Comparison of ENCODE assay signal across 9 mouse cellular contexts in genomic region chr4:98101153-98102096, GRCm38 (mm10).
DNase-seq lines count a peak whose midpoint lies in the region; ATAC-seq and TF ChIP-seq lines count a peak whose summit lies in the region.
"Had no signal": no experiment of that assay in that cellular context is flagged by ENCODE, and none has a peak within 500 bp of the region (broad histone marks: within the 10 kb centered on the region; RNA-seq: fewer than 3 reads in every experiment).

No protein-coding gene starts in this region.

- no peak overlapping the region for H3K4me3 ChIP-seq in midbrain, embryonic 11.5 days (ENCODE audit: low read depth, low read length)
- no peak overlapping the region for H3K4me3 ChIP-seq in midbrain, postnatal 0 days (ENCODE audit: low read depth, low read length)
- H3K4me3 ChIP-seq in heart, embryonic 11.5 days (ENCODE audit: low read depth, low read length) = no peak overlapping the region

- no peak for TF ChIP-seq CTCF in midbrain, postnatal 0 days (IDR thresholded peaks at IDR 0.05)

- no peak for ATAC-seq in midbrain, embryonic 11.5 days (ENCODE audit: low FRiP score)
- ATAC-seq in midbrain, postnatal 0 days (ENCODE audit: low FRiP score) = no peak
- ATAC-seq in heart, embryonic 11.5 days (replicated peaks; ENCODE audit: insufficient number of reproducible peaks, low FRiP score, low TSS enrichment) = no peak

- 58% methylated on average over 10 of the region's 10 CpGs for WGBS in midbrain, embryonic 11.5 days
- 34% methylated on average over 10 of the region's 10 CpGs for WGBS in midbrain, postnatal 0 days
- WGBS in heart, embryonic 11.5 days (ENCODE audit: insufficient replicate concordance) = 52% methylated on average over 10 of the region's 10 CpGs

- H3K27ac ChIP-seq in midbrain, embryonic 11.5 days (ENCODE audit: low read depth, low read length) = peak overlapping the region; percentile 61
- no peak overlapping the region; the same call in 1 of the 2 replicates for H3K27ac ChIP-seq in midbrain, postnatal 0 days (ENCODE audit: low read depth, low read length)
- peak overlapping the region; percentile 41; the same call in 1 of the 2 replicates for H3K27ac ChIP-seq in heart, embryonic 11.5 days (ENCODE audit: low read depth, low read length)

- no peak overlapping the region for H3K4me2 ChIP-seq in midbrain, embryonic 11.5 days
- no peak overlapping the region for H3K4me2 ChIP-seq in midbrain, postnatal 0 days (ENCODE audit: low read depth, low read length, poor library complexity, severe bottlenecking)
- H3K4me2 ChIP-seq in heart, embryonic 11.5 days = no peak overlapping the region

- peaks cover 50% of the 10 kb centered on the region for H3K4me1 ChIP-seq in midbrain, embryonic 11.5 days (ENCODE audit: control insufficient read depth, insufficient read depth, low read length)
- H3K4me1 ChIP-seq in midbrain, postnatal 0 days (ENCODE audit: insufficient read depth, low read length) = peaks cover 5% of the 10 kb centered on the region; the same call in 1 of the 2 replicates
- H3K4me1 ChIP-seq in heart, embryonic 11.5 days (ENCODE audit: control insufficient read depth, insufficient read depth, low read length) = peaks cover 25% of the 10 kb centered on the region

- no peaks in the 10 kb centered on the region for H3K9me3 ChIP-seq in midbrain, embryonic 11.5 days (ENCODE audit: control insufficient read depth, low read length)
- no peaks in the 10 kb centered on the region for H3K9me3 ChIP-seq in midbrain, postnatal 0 days (ENCODE audit: low read length)
- H3K9me3 ChIP-seq in heart, embryonic 11.5 days (replicated peaks; ENCODE audit: control insufficient read depth, low read length) = no peaks in the 10 kb centered on the region

- no peaks in the 10 kb centered on the region for H3K36me3 ChIP-seq in midbrain, embryonic 11.5 days (ENCODE audit: control insufficient read depth, insufficient read depth, low read length)
- no peaks in the 10 kb centered on the region for H3K36me3 ChIP-seq in midbrain, postnatal 0 days (ENCODE audit: insufficient read depth, low read length)
- no peaks in the 10 kb centered on the region for H3K36me3 ChIP-seq in heart, embryonic 11.5 days (ENCODE audit: control insufficient read depth, insufficient read depth, low read length)

- peak overlapping the region; percentile 36; the same call in 1 of the 2 replicates for H3K9ac ChIP-seq in midbrain, embryonic 11.5 days (ENCODE audit: low read length)
- no peak overlapping the region for H3K9ac ChIP-seq in midbrain, postnatal 0 days (replicated peaks; ENCODE audit: low read length, poor library complexity, severe bottlenecking)
- H3K9ac ChIP-seq in heart, embryonic 11.5 days (ENCODE audit: low read depth, low read length) = peak overlapping the region; percentile 49; the same call in 1 of the 2 replicates

- no peak for DNase-seq in midbrain, embryonic 11.5 days (ENCODE audit: low spot score, missing footprints)
- DNase-seq in midbrain, postnatal 0 days (ENCODE audit: low spot score) = no peak
- peak; percentile 42 to 45 for DNase-seq in kidney, postnatal 36 days
- peak; percentile 59 for DNase-seq in thymus, postnatal 4 days
- no peak for DNase-seq in retina, postnatal 1 day
- no peak for DNase-seq in MN1 (ENCODE audit: low spot score)
- DNase-seq: lung, postnatal 36 days; right cerebral cortex, postnatal 14 days had no signal

- peaks cover 9% of the 10 kb centered on the region for H3K27me3 ChIP-seq in midbrain, embryonic 11.5 days (ENCODE audit: control insufficient read depth, insufficient read depth, low read length)
- H3K27me3 ChIP-seq in midbrain, postnatal 0 days (ENCODE audit: insufficient read depth, low read length) = no peaks in the 10 kb centered on the region
- no peaks in the 10 kb centered on the region for H3K27me3 ChIP-seq in heart, embryonic 11.5 days (ENCODE audit: control insufficient read depth, insufficient read depth, low read length)

Comparison
In these comparisons a context has a peak if more than half of its experiments do, and no peak if none do; other contexts are left out.
1. DNase-seq: peak in kidney, postnatal 36 days (2 of 2) and thymus, postnatal 4 days (single experiment); none in midbrain, embryonic 11.5 days (single experiment), midbrain, postnatal 0 days (single experiment), retina, postnatal 1 day (single experiment) and MN1 (single experiment).